ENCODE assay signal across 8 mouse cellular contexts in genomic region chr14:52315792-52316440, GRCm38 (mm10). TPM values are rescaled to one million over a fixed set of nuclear protein-coding genes. Genes with fewer than 3 reads are reported as not detected.
DNase-seq lines count a peak whose midpoint lies in the region; ATAC-seq and TF ChIP-seq lines count a peak whose summit lies in the region.

No protein-coding gene starts in this region.

- WGBS in forebrain, postnatal 0 days, result under 1% methylated on average over 34 of the region's 41 CpGs
- under 1% methylated on average over 37 of the region's 41 CpGs for WGBS in hindbrain, embryonic 10.5 days
- under 1% methylated on average over 34 of the region's 41 CpGs for WGBS in lung, embryonic 16.5 days

- no peaks in the 10 kb centered on the region for H3K27me3 ChIP-seq in ES-Bruce4 (ENCODE audit: control insufficient read depth, insufficient read depth, low read length, poor library complexity, severe bottlenecking)
- H3K27me3 ChIP-seq in forebrain, postnatal 0 days (ENCODE audit: insufficient read depth, low read length), result no peaks in the 10 kb centered on the region
- no peaks in the 10 kb centered on the region for H3K27me3 ChIP-seq in hindbrain, embryonic 10.5 days (ENCODE audit: insufficient read depth, poor library complexity, severe bottlenecking)
- no peaks in the 10 kb centered on the region for H3K27me3 ChIP-seq in lung, embryonic 16.5 days (ENCODE audit: control insufficient read depth, insufficient read depth, low read depth, low read length)

- no peak overlapping the region for H3K27ac ChIP-seq in ES-Bruce4 (ENCODE audit: insufficient read depth, low read length)
- H3K27ac ChIP-seq in brown adipose tissue, adult 24 weeks (replicated peaks; ENCODE audit: low read depth, low read length), result 0 out of 2 replicates have a peak overlapping the region, but pooled peaks have one; percentile 6
- H3K27ac ChIP-seq in forebrain, postnatal 0 days (ENCODE audit: low read depth, low read length), result peak overlapping the region; percentile 93
- peak overlapping the region; percentile 99 for H3K27ac ChIP-seq in hindbrain, embryonic 10.5 days
- peak overlapping the region; percentile 45 for H3K27ac ChIP-seq in lung, embryonic 16.5 days (ENCODE audit: low read length)

- H3K9me3 ChIP-seq in ES-Bruce4 (replicated peaks; ENCODE audit: control insufficient read depth, insufficient read depth, low read length, poor library complexity, severe bottlenecking), result no peaks in the 10 kb centered on the region
- no peaks in the 10 kb centered on the region for H3K9me3 ChIP-seq in forebrain, postnatal 0 days (ENCODE audit: low read length)
- peaks cover 5% of the 10 kb centered on the region; the same call in 1 of the 2 replicates for H3K9me3 ChIP-seq in hindbrain, embryonic 10.5 days
- H3K9me3 ChIP-seq in lung, embryonic 16.5 days (ENCODE audit: control insufficient read depth, low read length), result no peaks in the 10 kb centered on the region

- H3K9ac ChIP-seq in ES-Bruce4 (ENCODE audit: low read depth, poor library complexity, severe bottlenecking), result peak overlapping the region; percentile 61
- H3K9ac ChIP-seq in forebrain, postnatal 0 days, result peak overlapping the region; percentile 95
- peak overlapping the region; percentile 72 for H3K9ac ChIP-seq in lung, embryonic 16.5 days (ENCODE audit: low read length)

- ATAC-seq in forebrain, postnatal 0 days, result peak; percentile 88
- ATAC-seq in lung, embryonic 16.5 days (ENCODE audit: low read depth), result peak; percentile 87

- no peak for TF ChIP-seq POLR2A in ES-Bruce4 (IDR thresholded peaks at IDR 0.05; ENCODE audit: insufficient read depth, low read length)

- peak overlapping the region; percentile 79 for H3K4me2 ChIP-seq in forebrain, postnatal 0 days (ENCODE audit: low read depth)
- peak overlapping the region; percentile 84 for H3K4me2 ChIP-seq in lung, embryonic 16.5 days (ENCODE audit: low read depth, low read length)

- DNase-seq in forebrain, postnatal 0 days, result peak; percentile 87
- DNase-seq in hindbrain, embryonic 10.5 days (ENCODE audit: low spot score), result peak; percentile 83
- peak; percentile 74 to 83 for DNase-seq in layer of hippocampus, postnatal 10 days (ENCODE audit: low spot score in 2 of 2)
- DNase-seq in ovary, postnatal 10 days (ENCODE audit: low spot score), result peak; percentile 55
- peak; percentile 82 for DNase-seq in thymus, postnatal 25 days

- no peaks in the 10 kb centered on the region for H3K4me1 ChIP-seq in ES-Bruce4 (ENCODE audit: control insufficient read depth, insufficient read depth, low read length)
- no peaks in the 10 kb centered on the region for H3K4me1 ChIP-seq in brown adipose tissue, adult 24 weeks (ENCODE audit: control insufficient read depth, insufficient read depth, insufficient read length, low read length)
- H3K4me1 ChIP-seq in forebrain, postnatal 0 days (ENCODE audit: insufficient read depth), result peaks cover 18% of the 10 kb centered on the region
- peaks cover 60% of the 10 kb centered on the region for H3K4me1 ChIP-seq in hindbrain, embryonic 10.5 days (replicated peaks)
- peaks cover 28% of the 10 kb centered on the region for H3K4me1 ChIP-seq in lung, embryonic 16.5 days (replicated peaks; ENCODE audit: control insufficient read depth, insufficient read depth, low read length)

- no peak for TF ChIP-seq CTCF in ES-Bruce4 (IDR thresholded peaks at IDR 0.05; ENCODE audit: low read depth, low read length)
- no peak for TF ChIP-seq CTCF in forebrain, postnatal 0 days (IDR thresholded peaks at IDR 0.05; ENCODE audit: low read depth)

- no peak for TF ChIP-seq EP300 in ES-Bruce4 (IDR thresholded peaks at IDR 0.05; ENCODE audit: insufficient read depth, low read depth, low read length)

- peak overlapping the region; percentile 78 for H3K4me3 ChIP-seq in ES-Bruce4 (ENCODE audit: low read depth, low read length)
- H3K4me3 ChIP-seq in brown adipose tissue, adult 24 weeks (ENCODE audit: insufficient read depth, low read depth, low read length), result peak overlapping the region; percentile 86
- peak overlapping the region; percentile 93 for H3K4me3 ChIP-seq in forebrain, postnatal 0 days (ENCODE audit: low read depth, low read length)
- H3K4me3 ChIP-seq in hindbrain, embryonic 10.5 days, result peak overlapping the region; percentile 84
- H3K4me3 ChIP-seq in lung, embryonic 16.5 days (ENCODE audit: low read length), result peak overlapping the region; percentile 59

- H3K36me3 ChIP-seq in ES-Bruce4 (ENCODE audit: control insufficient read depth, insufficient read depth, low read length, poor library complexity, severe bottlenecking), result no peaks in the 10 kb centered on the region
- H3K36me3 ChIP-seq in forebrain, postnatal 0 days (ENCODE audit: insufficient read depth), result peaks cover 18% of the 10 kb centered on the region
- H3K36me3 ChIP-seq in hindbrain, embryonic 10.5 days, result peaks cover 52% of the 10 kb centered on the region
- peaks cover 29% of the 10 kb centered on the region for H3K36me3 ChIP-seq in lung, embryonic 16.5 days (ENCODE audit: control insufficient read depth, insufficient read depth, low read length)

RNA-seq across cellular contexts. Expression of gene Mettl3, which starts 11.0 kb away (rescaled TPM):
- polyA plus RNA-seq in ES-Bruce4 (2011; ENCODE audit: insufficient read depth, insufficient read length, low read depth, missing spikeins), result 65.8 and 67.6 TPM in 2 replicates
- 10.4 and 17.8 TPM in 2 replicates for polyA plus RNA-seq in brown adipose tissue, adult 24 weeks (2012; ENCODE audit: insufficient read depth, insufficient read length, missing spikeins)
- 22.7 and 25.6 TPM in 2 replicates for total RNA-seq in forebrain, postnatal 0 days (2014; rRNA removed)
- polyA plus RNA-seq in forebrain, postnatal 0 days (2015; fragmentation: Nextera tagmentation; extraction: Ambion mirVana), result 16.9 and 24.0 TPM in 2 replicates
- polyA plus RNA-seq in hindbrain, embryonic 10.5 days (2016; fragmentation: Nextera tagmentation; extraction: Ambion mirVana), result 57.7 and 64.2 TPM in 2 replicates
- 10 to 100 TPM; 34.6 to 39.3 TPM for total RNA-seq in layer of hippocampus, postnatal 10 days (2021)
- 42.3 and 46.1 TPM in 2 replicates for polyA plus RNA-seq in lung, embryonic 16.5 days (2015; fragmentation: Nextera tagmentation; extraction: Ambion mirVana)

RNA-seq across cellular contexts. Expression of gene Sall2, which starts 12.6 kb away (rescaled TPM):
- 10.0 and 11.4 TPM in 2 replicates for polyA plus RNA-seq in ES-Bruce4 (2011; ENCODE audit: insufficient read depth, insufficient read length, low read depth, missing spikeins)
- polyA plus RNA-seq in brown adipose tissue, adult 24 weeks (2012; ENCODE audit: insufficient read depth, insufficient read length, missing spikeins), result 0.52 and 0.92 TPM in 2 replicates
- total RNA-seq in forebrain, postnatal 0 days (2014; rRNA removed), result 51.2 and 71.7 TPM in 2 replicates
- 23.0 and 29.2 TPM in 2 replicates for polyA plus RNA-seq in forebrain, postnatal 0 days (2015; fragmentation: Nextera tagmentation; extraction: Ambion mirVana)
- polyA plus RNA-seq in hindbrain, embryonic 10.5 days (2016; fragmentation: Nextera tagmentation; extraction: Ambion mirVana), result 56.9 and 60.3 TPM in 2 replicates
- 10 to 100 TPM; 45.0 to 47.0 TPM for total RNA-seq in layer of hippocampus, postnatal 10 days (2021)
- 14.0 and 16.7 TPM in 2 replicates for polyA plus RNA-seq in lung, embryonic 16.5 days (2015; fragmentation: Nextera tagmentation; extraction: Ambion mirVana)

RNA-seq across cellular contexts. Expression of gene Rab2b, which starts 36.6 kb away (rescaled TPM):
- 16.5 and 23.2 TPM in 2 replicates for polyA plus RNA-seq in ES-Bruce4 (2011; ENCODE audit: insufficient read depth, insufficient read length, low read depth, missing spikeins)
- 12.4 and 21.4 TPM in 2 replicates for polyA plus RNA-seq in brown adipose tissue, adult 24 weeks (2012; ENCODE audit: insufficient read depth, insufficient read length, missing spikeins)
- 43.3 and 55.0 TPM in 2 replicates for total RNA-seq in forebrain, postnatal 0 days (2014; rRNA removed)
- 36.5 and 46.2 TPM in 2 replicates for polyA plus RNA-seq in forebrain, postnatal 0 days (2015; fragmentation: Nextera tagmentation; extraction: Ambion mirVana)
- 29.2 and 36.2 TPM in 2 replicates for polyA plus RNA-seq in hindbrain, embryonic 10.5 days (2016; fragmentation: Nextera tagmentation; extraction: Ambion mirVana)
- total RNA-seq in layer of hippocampus, postnatal 10 days (2021), result 10 to 100 TPM; 39.7 to 41.2 TPM
- 17.9 and 18.6 TPM in 2 replicates for polyA plus RNA-seq in lung, embryonic 16.5 days (2015; fragmentation: Nextera tagmentation; extraction: Ambion mirVana)

RNA-seq across cellular contexts. Expression of gene Tox4, which starts 37.0 kb away (rescaled TPM):
- polyA plus RNA-seq in ES-Bruce4 (2011; ENCODE audit: insufficient read depth, insufficient read length, low read depth, missing spikeins), result 66.5 and 67.4 TPM in 2 replicates
- polyA plus RNA-seq in brown adipose tissue, adult 24 weeks (2012; ENCODE audit: insufficient read depth, insufficient read length, missing spikeins), result 10.3 and 13.9 TPM in 2 replicates
- total RNA-seq in forebrain, postnatal 0 days (2014; rRNA removed), result 54.2 and 56.6 TPM in 2 replicates
- polyA plus RNA-seq in forebrain, postnatal 0 days (2015; fragmentation: Nextera tagmentation; extraction: Ambion mirVana), result 46.0 and 48.7 TPM in 2 replicates
- 52.1 and 55.4 TPM in 2 replicates for polyA plus RNA-seq in hindbrain, embryonic 10.5 days (2016; fragmentation: Nextera tagmentation; extraction: Ambion mirVana)
- total RNA-seq in layer of hippocampus, postnatal 10 days (2021), result 10 to 100 TPM; 51.7 to 54.9 TPM
- 37.7 and 43.4 TPM in 2 replicates for polyA plus RNA-seq in lung, embryonic 16.5 days (2015; fragmentation: Nextera tagmentation; extraction: Ambion mirVana)

RNA-seq across cellular contexts. Expression of gene Olfr1513, which starts 40.3 kb away (rescaled TPM):
- not detected in 2 replicates for polyA plus RNA-seq in ES-Bruce4 (2011; ENCODE audit: insufficient read depth, insufficient read length, low read depth, missing spikeins)
- not detected in 2 replicates for polyA plus RNA-seq in brown adipose tissue, adult 24 weeks (2012; ENCODE audit: insufficient read depth, insufficient read length, missing spikeins)
- total RNA-seq in forebrain, postnatal 0 days (2014; rRNA removed), result not detected in 2 replicates
- not detected in 2 replicates for polyA plus RNA-seq in forebrain, postnatal 0 days (2015; fragmentation: Nextera tagmentation; extraction: Ambion mirVana)
- not detected in 2 replicates for polyA plus RNA-seq in hindbrain, embryonic 10.5 days (2016; fragmentation: Nextera tagmentation; extraction: Ambion mirVana)
- total RNA-seq in layer of hippocampus, postnatal 10 days (2021), result not detected
- not detected in 2 replicates for polyA plus RNA-seq in lung, embryonic 16.5 days (2015; fragmentation: Nextera tagmentation; extraction: Ambion mirVana)
